Mouse (Mus musculus) CH12.LX (cell line): ENCODE results near the gene Dtnbp1. TPM values are rescaled to one million over a fixed set of nuclear protein-coding genes. Genes with fewer than 3 reads are reported as not detected.

Experiments used
- DNase-seq: peaks from one replicate; pipeline ENCODE4 v3.0.0-alpha.2; 2013; ENCODE audit errors: extremely low read depth
- H3K27ac ChIP-seq: 2 replicates; pipeline ENCODE4 v1.5.1; 2012; ENCODE audit warnings: low read depth, mild to moderate bottlenecking, control low read depth, moderate library complexity; ENCODE audit not compliant: insufficient read depth
- H3K27me3 ChIP-seq: replicated peaks from 2 replicates; pipeline ENCODE3; 2012; ENCODE audit warnings: inconsistent platforms
- H3K36me3 ChIP-seq, 2 experiments: replicated peaks in 1 of 2; 2 replicates each; pipeline versions ENCODE3 to v1.6.1; 2012; ENCODE audit warnings: inconsistent platforms in 1 of 2, low read length in 1 of 2, mild to moderate bottlenecking in 1 of 2, mixed read lengths in 1 of 2, moderate library complexity in 1 of 2; ENCODE audit not compliant: control insufficient read depth in 1 of 2, insufficient read depth in 1 of 2
- H3K4me1 ChIP-seq, 2 experiments: 2 replicates each; pipeline ENCODE4 v1.6.1; 2012; ENCODE audit warnings: inconsistent platforms in 1 of 2, moderate library complexity in 1 of 2; ENCODE audit not compliant: insufficient read depth in 2 of 2, control insufficient read depth in 1 of 2
- H3K4me2 ChIP-seq: 2 replicates; pipeline ENCODE4 v1.6.1; 2012; ENCODE audit warnings: low read depth, mild to moderate bottlenecking, control low read depth; ENCODE audit not compliant: poor library complexity, insufficient read depth, severe bottlenecking
- H3K4me3 ChIP-seq, 3 experiments: fragments of 150-350 bp in 1 of 3; sonication (generic) in 1 of 3; replicated peaks in 1 of 3; 2 replicates each; pipeline versions ENCODE3 to v1.5.1; 2011 to 2012; ENCODE audit warnings: low read depth in 2 of 3, low read length in 2 of 3, mild to moderate bottlenecking in 2 of 3, moderate library complexity in 2 of 3, control low read depth in 1 of 3, improper control_type of control experiment in 1 of 3, inconsistent platforms in 1 of 3, mixed read lengths in 1 of 3; ENCODE audit not compliant: poor library complexity in 1 of 3
- H3K79me2 ChIP-seq: replicated peaks from 2 replicates; pipeline ENCODE4 v1.6.1; 2012; ENCODE audit warnings: mild to moderate bottlenecking, moderate library complexity; ENCODE audit not compliant: control insufficient read depth, poor library complexity, insufficient read depth, severe bottlenecking; ENCODE audit errors: extremely low read depth
- H3K9ac ChIP-seq: 2 replicates; pipeline ENCODE4 v1.6.1; 2012; ENCODE audit warnings: low read depth, mild to moderate bottlenecking, control low read depth, moderate library complexity; ENCODE audit not compliant: insufficient read depth
- H3K9me3 ChIP-seq: replicated peaks from 2 replicates; pipeline ENCODE3; 2012; ENCODE audit warnings: low read length, inconsistent platforms, mixed read lengths
- CHD1 ChIP-seq: IDR thresholded peaks from 2 replicates; pipeline ENCODE4 v1.6.1; 2012; ENCODE audit warnings: low read depth, low read length, improper control_type of control experiment, inconsistent platforms
- CTCF ChIP-seq, 2 experiments: IDR thresholded peaks in 1 of 2; conservative IDR thresholded peaks in 1 of 2; 2 replicates each; pipeline ENCODE4 v1.5.1; 2011 to 2012; ENCODE audit warnings: low read depth in 2 of 2, low read length in 2 of 2, improper control_type of control experiment in 1 of 2, inconsistent platforms in 1 of 2, mild to moderate bottlenecking in 1 of 2, moderate library complexity in 1 of 2
- E2F4 ChIP-seq: IDR thresholded peaks from 2 replicates; pipeline ENCODE4 v1.6.1; 2011; ENCODE audit warnings: low read depth, low read length, improper control_type of control experiment; ENCODE audit not compliant: insufficient replicate concordance
- ETS1 ChIP-seq: conservative IDR thresholded peaks from 2 replicates; pipeline ENCODE4 v1.6.1; 2012; ENCODE audit warnings: low read depth, mild to moderate bottlenecking, inconsistent platforms, low read length, improper control_type of control experiment, moderate library complexity
- IRF4 ChIP-seq: IDR thresholded peaks from 2 replicates; pipeline ENCODE4 v1.6.1; 2014; ENCODE audit warnings: low read depth, mild to moderate bottlenecking, inconsistent platforms, low read length, improper control_type of control experiment
- MAX ChIP-seq: IDR thresholded peaks from 2 replicates; pipeline ENCODE4 v1.6.1; 2011; ENCODE audit warnings: low read length, improper control_type of control experiment
- POLR2A ChIP-seq: IDR thresholded peaks from 2 replicates; pipeline ENCODE4 v1.6.1; 2011; ENCODE audit warnings: low read depth, mild to moderate bottlenecking, improper control_type of control experiment, low read length
- RAD21 ChIP-seq: IDR thresholded peaks from 2 replicates; pipeline ENCODE4 v1.6.1; 2011; ENCODE audit warnings: low read depth, mild to moderate bottlenecking, low read length, improper control_type of control experiment, moderate library complexity
- SMC3 ChIP-seq: IDR thresholded peaks from 2 replicates; pipeline ENCODE4 v1.6.1; 2011; ENCODE audit warnings: low read depth, low read length, improper control_type of control experiment
- UBTF ChIP-seq: IDR thresholded peaks from 2 replicates; pipeline ENCODE4 v1.6.1; 2012; ENCODE audit warnings: low read depth, mild to moderate bottlenecking, inconsistent platforms, low read length, improper control_type of control experiment, moderate library complexity
- USF2 ChIP-seq: conservative IDR thresholded peaks from 2 replicates; pipeline ENCODE4 v1.6.1; 2011; ENCODE audit warnings: low read depth, low read length, improper control_type of control experiment
- dilution Hi-C: fragments of 300-500 bp; cut with MboI; formaldehyde crosslinking; loops from 2 replicates; pipeline ENCODE4 v1.14.3; 2020; ENCODE audit warnings: low sequenced_read_pairs; ENCODE audit not compliant: extremely low pct_unique_long_range_greater_than_20kb, extremely low pct_ligation_motif_present
- in situ Hi-C: fragments of 300-500 bp; cut with MboI; formaldehyde crosslinking; loops from 3 replicates; pipeline ENCODE4 v1.14.3; 2019; ENCODE audit warnings: low sequenced_read_pairs, low pct_ligation_motif_present, low pct_unique_long_range_greater_than_20kb, mixed read lengths
- polyA plus RNA-seq: library from polyadenylated mRNA; unstranded; fragments of >175 nt; gene quantifications from 2 replicates; pipeline ENCODE4 v1.2.1, GENCODE M21; 2012; ENCODE audit warnings: low read depth; ENCODE audit not compliant: insufficient read length
- total RNA-seq, 2 experiments: library from RNA; depleted of rRNA; stranded (reverse); fragments of 300-350 nt in 1 of 2; fragments of >200 nt in 1 of 2; gene quantifications; 2 replicates each; pipeline ENCODE4 v1.2.3; 2012 to 2014

Gene Dtnbp1
- total and polyA plus RNA-seq, 3 experiments = 32.4 to 69.2 (median 35.9) TPM

GRCm38 (mm10) chr13:45008150-45008549, 6.2 kb upstream of the Dtnbp1 start:
- H3K9ac ChIP-seq = no peak overlapping the region
- dilution Hi-C loops = no loop called here
- peaks cover 3% of the 10 kb centered on the region for H3K9me3 ChIP-seq
- TF ChIP-seq RAD21 (peak; percentile 18), CTCF (conservative IDR thresholded peaks at IDR 0.05 in 1 of 2, IDR thresholded peaks at IDR 0.05 in 1 of 2; ENCODE audit: low read depth in 2 of 2, low read length in 2 of 2) (peak in 1 of 2 experiments; percentile 94; a peak in 2 of 4 replicates), UBTF (no peak)
- H3K4me1 ChIP-seq = peaks cover 0 to 30% of the 10 kb centered on the region in 2 experiments; a peak in 2 of 4 replicates
- H3K4me3 ChIP-seq = no peak overlapping the region
- H3K4me2 ChIP-seq = no peak overlapping the region
- no peaks in the 10 kb centered on the region for H3K36me3 ChIP-seq
- no peaks in the 10 kb centered on the region for H3K27me3 ChIP-seq
- in situ Hi-C loops = no loop called here
- no peaks in the 10 kb centered on the region for H3K79me2 ChIP-seq
- H3K27ac ChIP-seq = no peak overlapping the region
- DNase-seq = peak; percentile 54

DNA sequence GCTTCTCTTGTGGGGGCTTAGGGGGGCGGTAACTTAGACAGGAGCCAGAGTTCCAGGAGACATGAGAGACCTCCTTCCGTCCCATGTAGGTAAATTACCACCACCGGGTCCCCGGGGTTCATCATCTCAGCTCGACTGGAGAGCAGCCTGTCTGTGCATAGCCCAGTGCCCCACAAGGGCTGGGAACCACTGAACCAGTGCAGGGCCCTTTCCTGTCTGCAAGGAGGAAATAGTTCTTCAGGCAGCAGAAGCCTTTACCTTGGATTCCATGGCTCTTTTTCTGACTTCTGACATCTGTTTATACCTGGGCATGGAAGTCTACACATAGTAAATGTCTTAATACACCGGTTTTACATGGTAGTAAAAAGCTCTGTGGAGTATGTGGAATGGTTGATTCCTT, 5.8 kb upstream of the Dtnbp1 start:
- no peak for DNase-seq
- peaks cover 3% of the 10 kb centered on the region for H3K9me3 ChIP-seq
- no peak overlapping the region for H3K4me2 ChIP-seq
- no peak overlapping the region for H3K4me3 ChIP-seq
- peaks cover 0 to 34% of the 10 kb centered on the region in 2 experiments; a peak in 2 of 4 replicates for H3K4me1 ChIP-seq
- H3K79me2 ChIP-seq = no peaks in the 10 kb centered on the region
- no peak overlapping the region for H3K9ac ChIP-seq
- no peak overlapping the region for H3K27ac ChIP-seq
- dilution Hi-C loops = no loop called here
- no peaks in the 10 kb centered on the region for H3K27me3 ChIP-seq
- no peak for TF ChIP-seq CHD1
- TF ChIP-seq POLR2A = no peak
- no peak for TF ChIP-seq USF2
- no peak for TF ChIP-seq MAX
- TF ChIP-seq RAD21 = no peak
- no peak for TF ChIP-seq E2F4
- TF ChIP-seq SMC3 = no peak
- TF ChIP-seq, all 38 proteins: peak for 0
- H3K36me3 ChIP-seq = no peaks in the 10 kb centered on the region
- in situ Hi-C loops = no loop called here

GRCm38 (mm10) chr13:45006483-45006882, 4.5 kb upstream of the Dtnbp1 start:
- H3K4me1 ChIP-seq = peaks cover 0 to 40% of the 10 kb centered on the region in 2 experiments; a peak in 2 of 4 replicates
- H3K79me2 ChIP-seq = no peaks in the 10 kb centered on the region
- dilution Hi-C loops = no loop called here
- no peak overlapping the region for H3K27ac ChIP-seq
- peaks cover 3% of the 10 kb centered on the region for H3K9me3 ChIP-seq
- TF ChIP-seq POLR2A (no peak), IRF4 (no peak), CTCF (conservative IDR thresholded peaks at IDR 0.05 in 1 of 2, IDR thresholded peaks at IDR 0.05 in 1 of 2; ENCODE audit: low read depth in 2 of 2, low read length in 2 of 2) (peak; percentile 73 to 91), ETS1 (no peak)
- TF ChIP-seq, all 38 proteins: peak for 1
- Histone ChIP-seq H3K27me3 (no peaks in the 10 kb centered on the region), H3K4me2 (no peak overlapping the region), H3K36me3 (no peaks in the 10 kb centered on the region), H3K4me3 (no peak overlapping the region), H3K9ac (no peak overlapping the region)
- in situ Hi-C loops = no loop called here
- peak; percentile 79 for DNase-seq
